Mouse (Mus musculus) forebrain, embryonic 12.5 days (tissue): ENCODE results near the gene Tmem97. TPM values are rescaled to one million over a fixed set of nuclear protein-coding genes. Genes with fewer than 3 reads are reported as not detected.
"Not testable (repeated sequence)": the region's sequence is repeated elsewhere in the genome, so short reads cannot be mapped to it uniquely, and the experiment has no call there.

Experiments used
- ATAC-seq: fragments of 200-750 bp; cut with Nextera tagmentation; 2 replicates; pipeline ENCODE4 v1.8.0; 2017; ENCODE audit warnings: moderate TSS enrichment; ENCODE audit not compliant: low FRiP score
- H3K27ac ChIP-seq: fragments of 300-500 bp; sonication (generic); 2 replicates; pipeline ENCODE4 v1.5.1; 2016; ENCODE audit warnings: mild to moderate bottlenecking
- H3K27me3 ChIP-seq: fragments of 300-500 bp; sonication (generic); 2 replicates; pipeline ENCODE4 v1.6.1; 2016; ENCODE audit warnings: mild to moderate bottlenecking
- H3K36me3 ChIP-seq: fragments of 300-500 bp; sonication (generic); replicated peaks from 2 replicates; pipeline ENCODE4 v1.6.1; 2016; ENCODE audit warnings: mild to moderate bottlenecking
- H3K4me1 ChIP-seq: fragments of 300-500 bp; sonication (generic); 2 replicates; pipeline ENCODE4 v1.6.1; 2016
- H3K4me2 ChIP-seq: fragments of 300-500 bp; sonication (generic); 2 replicates; pipeline ENCODE4 v1.6.1; 2016; ENCODE audit warnings: mild to moderate bottlenecking, moderate library complexity
- H3K4me3 ChIP-seq: fragments of 300-500 bp; sonication (generic); replicated peaks from 2 replicates; pipeline ENCODE4 v1.5.1; 2016; ENCODE audit warnings: mild to moderate bottlenecking
- H3K9ac ChIP-seq: fragments of 300-500 bp; sonication (generic); 2 replicates; pipeline ENCODE4 v1.6.1; 2016; ENCODE audit warnings: mild to moderate bottlenecking
- H3K9me3 ChIP-seq: fragments of 300-500 bp; sonication (generic); 2 replicates; pipeline ENCODE4 v1.6.1; 2016
- WGBS: fragments of 180-500 bp; shearing (Covaris S2); methylation state at CpG from one replicate; pipeline ENCODE4 v1.1.7; 2016; 5-methylcytosine and 5-hydroxymethylcytosine counted together
- polyA plus RNA-seq: library from polyadenylated mRNA; unstranded; fragments of >200 nt; fragmentation: Nextera tagmentation; extraction: Ambion mirVana; gene quantifications from 2 replicates; pipeline ENCODE4 v1.2.1, GENCODE M21; 2016

Gene Tmem97
- polyA plus RNA-seq, 1 experiment from 2014 or later: 55.7 TPM

GRCm38 (mm10) chr11:78545181-78545580 lies 5.4 kb downstream of the Tmem97 start:
- no peak overlapping the region for H3K27ac ChIP-seq
- no peak for ATAC-seq
- no peak overlapping the region for H3K9ac ChIP-seq
- no peak overlapping the region for H3K4me2 ChIP-seq
- H3K36me3 ChIP-seq: peaks cover 39% of the 10 kb centered on the region
- no peaks in the 10 kb centered on the region for H3K27me3 ChIP-seq
- H3K9me3 ChIP-seq: no peaks in the 10 kb centered on the region
- 71% methylated on average over 8 of the region's 8 CpGs for WGBS
- no peak overlapping the region for H3K4me3 ChIP-seq
- H3K4me1 ChIP-seq: peaks cover 21% of the 10 kb centered on the region

DNA sequence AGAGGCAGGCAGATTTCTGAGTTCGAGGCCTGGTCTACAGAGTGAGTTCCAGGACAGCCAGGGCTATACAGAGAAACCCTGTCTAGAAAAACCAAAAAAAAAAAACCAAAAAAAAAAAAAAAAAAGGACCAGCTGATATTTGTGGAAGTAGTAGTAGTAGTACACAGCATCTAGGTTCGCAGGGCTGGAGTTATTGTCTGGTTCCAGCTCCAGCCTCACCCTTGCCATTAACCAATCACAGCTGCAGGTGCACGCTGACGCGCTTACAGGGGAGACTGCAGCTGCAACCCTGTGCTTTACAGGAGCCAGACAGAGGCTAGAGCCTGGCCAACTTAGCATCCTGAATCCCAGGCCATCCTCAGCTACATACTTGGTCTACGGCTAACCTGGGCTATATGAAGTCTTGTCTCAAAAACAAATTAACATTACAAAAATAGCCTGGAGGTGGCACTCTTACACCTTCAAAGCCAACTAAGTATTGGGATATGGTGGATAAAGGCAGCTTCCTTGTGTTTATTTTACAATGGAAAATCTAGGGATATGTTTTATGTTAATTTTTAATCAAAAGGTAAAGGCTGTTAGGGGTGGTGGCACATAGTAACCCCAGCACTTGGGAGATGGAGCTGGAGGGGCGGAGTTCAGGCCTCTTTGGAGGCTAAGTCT lies 6.0 kb downstream of the Tmem97 start:
- Histone ChIP-seq H3K4me2 (no peak overlapping the region), H3K27me3 (no peaks in the 10 kb centered on the region), H3K4me3 (no peak overlapping the region), H3K27ac (no peak overlapping the region), H3K4me1 (peaks cover 16% of the 10 kb centered on the region), H3K9me3 (no peaks in the 10 kb centered on the region), H3K9ac (no peak overlapping the region), H3K36me3 (peaks cover 45% of the 10 kb centered on the region)
- 96% methylated on average over 7 of the region's 7 CpGs for WGBS
- ATAC-seq: no peak

- Histone ChIP-seq H3K4me2 (no peak overlapping the region), H3K4me1 (peaks cover 14% of the 10 kb centered on the region), H3K9me3 (no peaks in the 10 kb centered on the region), H3K36me3 (peaks cover 56% of the 10 kb centered on the region), H3K27me3 (no peaks in the 10 kb centered on the region), H3K4me3 (no peak overlapping the region), H3K27ac (no peak overlapping the region), H3K9ac (no peak overlapping the region)
- WGBS: 87% methylated on average over 3 of the region's 3 CpGs
- ATAC-seq: no peak
These were observed 10.2 kb downstream of the Tmem97 start for GRCm38 (mm10) chr11:78540358-78540757.

DNA sequence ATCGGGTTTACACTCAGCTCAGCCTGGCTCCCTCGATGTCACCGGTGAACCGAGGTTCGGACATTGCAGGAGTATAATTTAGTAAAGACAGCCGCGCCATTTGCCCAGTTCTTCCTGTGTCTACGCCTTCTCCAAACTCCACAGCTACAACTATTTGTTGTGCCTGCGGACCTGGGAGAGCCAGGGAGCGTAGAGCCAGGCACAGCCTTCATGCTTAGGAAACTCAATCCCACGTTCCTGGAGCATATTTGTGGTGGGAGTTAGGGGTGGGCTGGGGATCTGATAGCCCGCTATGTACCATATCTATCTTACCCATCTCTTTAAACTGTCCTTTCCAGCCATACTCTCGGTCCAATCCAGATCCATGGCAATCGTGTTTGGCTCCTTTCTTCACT lies 13.9 kb downstream of the Tmem97 start:
- WGBS: 4% methylated on average over 14 of the region's 14 CpGs
- Histone ChIP-seq H3K36me3 (peaks cover 32% of the 10 kb centered on the region), H3K9ac (peak overlapping the region; percentile 83), H3K4me2 (peak overlapping the region; percentile 83), H3K27ac (peak overlapping the region; percentile 79), H3K9me3 (no peaks in the 10 kb centered on the region), H3K4me3 (peak overlapping the region; percentile 68), H3K4me1 (peaks cover 24% of the 10 kb centered on the region), H3K27me3 (no peaks in the 10 kb centered on the region)
- no peak for ATAC-seq

DNA sequence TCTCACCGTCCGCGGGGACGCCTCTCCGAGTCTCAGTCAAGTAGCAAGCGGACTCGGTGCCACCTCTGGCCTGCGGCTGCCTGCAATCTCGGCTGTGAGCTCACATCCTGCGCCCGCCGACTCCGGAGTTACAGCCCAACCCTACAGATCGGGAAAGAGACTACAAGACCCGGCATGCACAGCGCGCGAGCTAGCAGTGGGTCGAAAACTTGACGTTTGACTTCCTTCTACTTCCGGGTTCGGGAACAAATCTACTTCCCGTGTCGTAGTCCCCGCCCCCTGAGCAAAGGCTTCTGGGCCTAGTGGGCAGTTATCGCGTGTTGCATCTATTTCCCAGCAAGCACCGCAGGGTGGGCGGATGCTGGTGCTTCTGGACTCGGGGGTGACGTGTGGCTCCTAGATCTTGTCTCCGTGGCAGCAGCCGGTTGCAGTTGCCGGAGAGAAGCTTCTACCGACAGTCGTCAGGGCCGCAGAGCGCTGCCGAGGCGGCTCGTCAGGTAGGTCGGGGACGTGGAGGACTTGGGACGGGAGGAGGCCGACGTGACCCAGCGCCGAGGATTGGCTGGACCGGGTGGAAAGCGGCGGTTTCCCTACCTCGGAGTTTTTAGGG lies 14.4 kb downstream of the Tmem97 start, which contains the start of the genes Tnfaip1 and Ift20:
Tnfaip1 (minus strand) TSS at position 253 of the 610 bp plus-strand sequence.
Ift20 (plus strand) TSS at position 282 of the 610 bp plus-strand sequence.
- Histone ChIP-seq H3K4me2 (peak within 1 kb of the TSS; percentile 83), H3K4me3 (peak within 1 kb of the TSS; percentile 68), H3K9me3 (no peaks in the 10 kb centered on the region), H3K27me3 (no peaks in the 10 kb centered on the region), H3K9ac (peak within 1 kb of the TSS; percentile 83), H3K4me1 (peaks cover 24% of the 10 kb centered on the region), H3K27ac (peak within 1 kb of the TSS; percentile 89), H3K36me3 (peaks cover 30% of the 10 kb centered on the region)
- ATAC-seq: peak; percentile 98
- WGBS: under 1% methylated on average over 52 of the region's 52 CpGs

GRCm38 (mm10) chr11:78535376-78536079 lies 15.0 kb downstream of the Tmem97 start:
- under 1% methylated on average over 23 of the region's 23 CpGs for WGBS
- Histone ChIP-seq H3K9ac (peak overlapping the region; percentile 81), H3K27me3 (no peaks in the 10 kb centered on the region), H3K36me3 (peaks cover 29% of the 10 kb centered on the region), H3K27ac (peak overlapping the region; percentile 89), H3K4me1 (peaks cover 24% of the 10 kb centered on the region), H3K4me3 (peak overlapping the region; percentile 68), H3K9me3 (no peaks in the 10 kb centered on the region), H3K4me2 (peak overlapping the region; percentile 83)
- peak; percentile 13; the same call in 1 of the 2 replicates for ATAC-seq

- H3K4me3 ChIP-seq: peak overlapping the region; percentile 68
- 91% methylated on average over 4 of the region's 4 CpGs for WGBS
- peaks cover 24% of the 10 kb centered on the region for H3K4me1 ChIP-seq
- no peaks in the 10 kb centered on the region for H3K9me3 ChIP-seq
- peak overlapping the region; percentile 81; the same call in 1 of the 2 replicates for H3K9ac ChIP-seq
- H3K27me3 ChIP-seq: no peaks in the 10 kb centered on the region
- no peak overlapping the region for H3K27ac ChIP-seq
- H3K36me3 ChIP-seq: peaks cover 29% of the 10 kb centered on the region
- no peak for ATAC-seq
- peak overlapping the region; percentile 83 for H3K4me2 ChIP-seq
These were observed 16.1 kb downstream of the Tmem97 start for GRCm38 (mm10) chr11:78534516-78534915.

GRCm38 (mm10) chr11:78531515-78531914 lies 19.1 kb downstream of the Tmem97 start:
- peaks cover 12% of the 10 kb centered on the region for H3K4me1 ChIP-seq
- H3K27ac ChIP-seq, H3K4me2 ChIP-seq, ATAC-seq, H3K4me3 ChIP-seq, H3K27me3 ChIP-seq, H3K9me3 ChIP-seq, H3K9ac ChIP-seq: not testable (repeated sequence)
- WGBS: 88% methylated on average over 10 of the region's 10 CpGs
- H3K36me3 ChIP-seq: peaks cover 46% of the 10 kb centered on the region

DNA sequence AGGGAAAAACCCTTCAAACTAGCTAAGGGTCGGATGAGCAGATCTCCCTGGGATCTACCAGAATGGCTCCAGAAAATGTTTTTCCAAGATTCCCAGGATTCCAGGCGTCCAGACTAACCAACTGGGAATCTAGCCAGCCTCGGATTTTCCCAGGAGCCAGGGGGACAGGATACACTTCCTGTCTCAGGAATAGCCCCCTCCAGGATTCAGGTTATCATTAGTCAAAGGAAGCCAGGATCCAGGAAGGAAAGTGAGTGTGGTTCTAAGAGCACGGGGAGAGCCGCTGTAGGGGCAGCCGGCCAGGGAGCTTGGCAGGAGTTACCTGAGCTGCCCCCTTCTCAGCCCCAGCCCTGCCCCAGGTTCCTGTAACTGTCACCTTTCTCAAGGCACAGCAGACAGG lies 19.5 kb downstream of the Tmem97 start:
- H3K4me3 ChIP-seq: no peak overlapping the region
- peaks cover 51% of the 10 kb centered on the region for H3K36me3 ChIP-seq
- H3K4me2 ChIP-seq: no peak overlapping the region
- WGBS: 87% methylated on average over 6 of the region's 6 CpGs
- no peaks in the 10 kb centered on the region for H3K9me3 ChIP-seq
- no peak overlapping the region for H3K9ac ChIP-seq
- no peak for ATAC-seq
- peaks cover 12% of the 10 kb centered on the region for H3K4me1 ChIP-seq
- no peaks in the 10 kb centered on the region for H3K27me3 ChIP-seq
- H3K27ac ChIP-seq: no peak overlapping the region

- H3K4me3 ChIP-seq: no peak overlapping the region
- no peaks in the 10 kb centered on the region for H3K27me3 ChIP-seq
- 94% methylated on average over 12 of the region's 12 CpGs for WGBS
- ATAC-seq: no peak
- no peak overlapping the region for H3K27ac ChIP-seq
- peaks cover 7% of the 10 kb centered on the region for H3K4me1 ChIP-seq
- peaks cover 61% of the 10 kb centered on the region for H3K36me3 ChIP-seq
- no peaks in the 10 kb centered on the region for H3K9me3 ChIP-seq
- no peak overlapping the region for H3K9ac ChIP-seq
- H3K4me2 ChIP-seq: no peak overlapping the region
These were observed 20.6 kb downstream of the Tmem97 start for GRCm38 (mm10) chr11:78530001-78530400.

- no peak overlapping the region for H3K27ac ChIP-seq
- ATAC-seq: no peak
- peaks cover 73% of the 10 kb centered on the region for H3K36me3 ChIP-seq
- H3K27me3 ChIP-seq: no peaks in the 10 kb centered on the region
- no peaks in the 10 kb centered on the region for H3K9me3 ChIP-seq
- H3K4me1 ChIP-seq: no peaks in the 10 kb centered on the region
- no peak overlapping the region for H3K9ac ChIP-seq
- WGBS: 88% methylated on average over 9 of the region's 9 CpGs
- no peak overlapping the region for H3K4me3 ChIP-seq
- H3K4me2 ChIP-seq: no peak overlapping the region
These were observed 21.9 kb downstream of the Tmem97 start for GRCm38 (mm10) chr11:78528714-78529113.

DNA sequence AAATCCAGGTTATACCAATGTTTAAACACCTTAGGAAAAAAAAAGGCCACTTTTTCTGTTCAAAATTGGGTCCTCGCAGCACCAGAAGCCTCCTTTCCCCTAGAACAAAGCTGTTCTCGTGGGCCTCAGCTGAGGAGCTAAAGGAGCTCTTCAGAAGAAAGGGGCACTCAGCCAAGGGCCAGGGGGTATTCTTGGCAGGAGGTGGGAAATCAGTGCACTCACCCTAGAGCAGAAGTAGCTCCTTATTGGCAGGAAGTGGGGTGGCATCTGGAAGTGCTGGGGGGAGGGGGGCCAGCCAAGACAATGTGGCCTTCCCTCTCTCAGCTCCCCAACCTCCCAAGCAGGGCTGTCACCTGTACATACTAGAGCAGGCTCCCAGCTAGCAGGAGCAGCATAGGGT lies 25.7 kb downstream of the Tmem97 start:
- Histone ChIP-seq H3K4me1 (no peaks in the 10 kb centered on the region), H3K4me3 (no peak overlapping the region), H3K27ac (no peak overlapping the region; the same call in 1 of the 2 replicates), H3K9ac (no peak overlapping the region), H3K9me3 (no peaks in the 10 kb centered on the region), H3K27me3 (no peaks in the 10 kb centered on the region), H3K36me3 (peaks cover 98% of the 10 kb centered on the region), H3K4me2 (no peak overlapping the region)
- 82% methylated on average over 2 of the region's 2 CpGs for WGBS
- ATAC-seq: no peak
